ENCODE assay signal across 8 mouse cellular contexts in genomic region chrX:136068020-136068419, GRCm38 (mm10). TPM values are rescaled to one million over a fixed set of nuclear protein-coding genes. Genes with fewer than 3 reads are reported as not detected.
DNase-seq lines count a peak whose midpoint lies in the region; ATAC-seq and TF ChIP-seq lines count a peak whose summit lies in the region.
"Not testable (repeated sequence)": the region's sequence is repeated elsewhere in the genome, so short reads cannot be mapped to it uniquely, and the experiment has no call there.

TSS of gene Bex2 (minus strand) at chrX:136068236.

- H3K9ac ChIP-seq in forebrain, embryonic 13.5 days = peak within 1 kb of the TSS; percentile 66
- H3K9ac ChIP-seq in hindbrain, embryonic 11.5 days (ENCODE audit: low read depth, low read length) = peak within 1 kb of the TSS; percentile 40
- not testable (repeated sequence) for H3K9ac ChIP-seq in liver, embryonic 12.5 days
- H3K9ac ChIP-seq in midbrain, postnatal 0 days (replicated peaks; ENCODE audit: low read length, poor library complexity, severe bottlenecking) = peak within 1 kb of the TSS; percentile 50; the same call in 1 of the 2 replicates

- peak within 1 kb of the TSS; percentile 47 for H3K4me3 ChIP-seq in forebrain, embryonic 13.5 days
- H3K4me3 ChIP-seq in hindbrain, embryonic 11.5 days (ENCODE audit: low read depth, low read length) = peak within 1 kb of the TSS; percentile 45
- peak within 1 kb of the TSS; percentile 34 for H3K4me3 ChIP-seq in liver, embryonic 12.5 days
- H3K4me3 ChIP-seq in midbrain, postnatal 0 days (ENCODE audit: low read depth, low read length) = peak within 1 kb of the TSS; percentile 38

- DNase-seq in R1 (ENCODE audit: low read depth, low spot score) = peak; percentile 35
- DNase-seq in cerebellum, postnatal 10 days = peak; percentile 53 to 70
- DNase-seq in hindbrain, embryonic 11.5 days (ENCODE audit: low spot score) = not testable (repeated sequence)
- peak in 1 of 2 experiments; percentile 22 for DNase-seq in layer of hippocampus, adult 8-10 months (ENCODE audit: low spot score in 2 of 2)
- peak; percentile 8 for DNase-seq in midbrain, postnatal 0 days (ENCODE audit: low spot score)
- peak; percentile 42 for DNase-seq in testis, postnatal 14 days (ENCODE audit: low spot score)

- not testable (repeated sequence) for H3K9me3 ChIP-seq in forebrain, embryonic 13.5 days (replicated peaks); hindbrain, embryonic 11.5 days (ENCODE audit: control insufficient read depth, low read length); liver, embryonic 12.5 days (replicated peaks); midbrain, postnatal 0 days (ENCODE audit: low read length)

- H3K4me1 ChIP-seq in forebrain, embryonic 13.5 days; hindbrain, embryonic 11.5 days (replicated peaks; ENCODE audit: control insufficient read depth, insufficient read depth, low read length); liver, embryonic 12.5 days; midbrain, postnatal 0 days (ENCODE audit: insufficient read depth, low read length): not testable (repeated sequence)

- not testable (repeated sequence) for TF ChIP-seq CTCF in midbrain, postnatal 0 days (IDR thresholded peaks at IDR 0.05)

- WGBS in forebrain, embryonic 13.5 days = no CpG with 5 or more reads among the region's 32 CpGs
- no CpG with 5 or more reads among the region's 32 CpGs for WGBS in hindbrain, embryonic 11.5 days
- no CpG with 5 or more reads among the region's 32 CpGs for WGBS in liver, embryonic 12.5 days (ENCODE audit: insufficient replicate concordance)
- no CpG with 5 or more reads among the region's 32 CpGs for WGBS in midbrain, postnatal 0 days

- peak within 1 kb of the TSS; percentile 77 for H3K27ac ChIP-seq in forebrain, embryonic 13.5 days
- H3K27ac ChIP-seq in hindbrain, embryonic 11.5 days (ENCODE audit: low read depth, low read length) = peak within 1 kb of the TSS; percentile 58; the same call in 1 of the 2 replicates
- H3K27ac ChIP-seq in liver, embryonic 12.5 days = not testable (repeated sequence)
- H3K27ac ChIP-seq in midbrain, postnatal 0 days (ENCODE audit: low read depth, low read length) = peak within 1 kb of the TSS; percentile 62

- peak within 1 kb of the TSS; percentile 56 for H3K4me2 ChIP-seq in forebrain, embryonic 13.5 days
- H3K4me2 ChIP-seq in hindbrain, embryonic 11.5 days (replicated peaks; ENCODE audit: low read depth, low read length) = peak within 1 kb of the TSS; percentile 12; the same call in 1 of the 2 replicates
- H3K4me2 ChIP-seq in liver, embryonic 12.5 days = peak within 1 kb of the TSS; percentile 45
- peak within 1 kb of the TSS; percentile 27 for H3K4me2 ChIP-seq in midbrain, postnatal 0 days (ENCODE audit: low read depth, low read length, poor library complexity, severe bottlenecking)

- peak; percentile 97 for ATAC-seq in forebrain, embryonic 13.5 days
- ATAC-seq in hindbrain, embryonic 11.5 days (ENCODE audit: low FRiP score) = peak; percentile 98
- ATAC-seq in liver, embryonic 12.5 days = peak; percentile 96
- ATAC-seq in midbrain, postnatal 0 days (ENCODE audit: low FRiP score) = peak; percentile 97

- not testable (repeated sequence) for H3K36me3 ChIP-seq in forebrain, embryonic 13.5 days (ENCODE audit: poor library complexity, severe bottlenecking); hindbrain, embryonic 11.5 days (ENCODE audit: control insufficient read depth, insufficient read depth, low read length); liver, embryonic 12.5 days; midbrain, postnatal 0 days (ENCODE audit: insufficient read depth, low read length)

- H3K27me3 ChIP-seq in forebrain, embryonic 13.5 days; hindbrain, embryonic 11.5 days (ENCODE audit: control insufficient read depth, insufficient read depth, low read length); midbrain, postnatal 0 days (ENCODE audit: insufficient read depth, low read length): not testable (repeated sequence)
- peaks cover 11% of the 10 kb centered on the region; the same call in 1 of the 2 replicates for H3K27me3 ChIP-seq in liver, embryonic 12.5 days (replicated peaks)

RNA-seq across cellular contexts. Expression of gene Bex2, which starts in this region (rescaled TPM):
- polyA plus RNA-seq in forebrain, embryonic 13.5 days (2015; fragmentation: Nextera tagmentation; extraction: Ambion mirVana) = 511 and 538 TPM in 2 replicates
- 305 and 309 TPM in 2 replicates for polyA plus RNA-seq in hindbrain, embryonic 11.5 days (2014; fragmentation: Nextera tagmentation; extraction: Ambion mirVana)
- 100 to 1,000 TPM; 274 to 337 (median 308) TPM for total RNA-seq in layer of hippocampus, adult 8-10 months (2022)
- polyA plus RNA-seq in liver, embryonic 12.5 days (2016; fragmentation: Nextera tagmentation; extraction: Ambion mirVana) = 191 and 194 TPM in 2 replicates
- 294 and 349 TPM in 2 replicates for total RNA-seq in midbrain, postnatal 0 days (2014; rRNA removed)
- 1,179 and 1,237 TPM in 2 replicates for polyA plus RNA-seq in midbrain, postnatal 0 days (2015; fragmentation: Nextera tagmentation; extraction: Ambion mirVana)
